Mouse (Mus musculus) C2C12 (cell line): ENCODE results near the gene Afdn. TPM values are rescaled to one million over a fixed set of nuclear protein-coding genes. Genes with fewer than 3 reads are reported as not detected.

Source experiments
- H3K27me3 ChIP-seq: one replicate; pipeline ENCODE4 v1.6.1; 2011; ENCODE audit not compliant: control insufficient read depth, insufficient read depth, insufficient read length
- H3K36me3 ChIP-seq: one replicate; pipeline ENCODE4 v1.6.1; 2011; ENCODE audit not compliant: control insufficient read depth, insufficient read depth
- H3K4me3 ChIP-seq: one replicate; pipeline ENCODE4 v1.5.1; 2011; ENCODE audit warnings: mild to moderate bottlenecking, control low read depth; ENCODE audit not compliant: poor library complexity, insufficient read depth, severe bottlenecking
- H3K79me2 ChIP-seq: one replicate; pipeline ENCODE4 v1.6.1; 2011; ENCODE audit not compliant: control insufficient read depth, insufficient read depth
- H3K79me3 ChIP-seq: one replicate; pipeline ENCODE4 v1.6.1; 2011; ENCODE audit warnings: low read depth, control low read depth
- H3ac ChIP-seq: one replicate; pipeline ENCODE3; 2011; ENCODE audit warnings: low read depth; ENCODE audit not compliant: control insufficient read depth, insufficient read length
- CEBPB ChIP-seq: IDR thresholded peaks from one replicate; pipeline ENCODE4 v1.6.1; 2011; ENCODE audit warnings: low read depth, mild to moderate bottlenecking, control low read depth, moderate library complexity
- CTCF ChIP-seq: IDR thresholded peaks from one replicate; pipeline ENCODE4 v1.5.1; 2011; ENCODE audit not compliant: control insufficient read depth, insufficient read depth, insufficient read length
- FOSL1 ChIP-seq: IDR thresholded peaks from one replicate; pipeline ENCODE4 v1.8.0; 2011; ENCODE audit warnings: mild to moderate bottlenecking, low read length; ENCODE audit not compliant: poor library complexity, insufficient read depth, severe bottlenecking
- MAX ChIP-seq: IDR thresholded peaks from one replicate; pipeline ENCODE4 v1.6.1; 2011; ENCODE audit warnings: mild to moderate bottlenecking, control low read depth
- MYOD1 ChIP-seq: IDR thresholded peaks from one replicate; pipeline ENCODE4 v1.6.1; 2011; ENCODE audit warnings: low read depth; ENCODE audit not compliant: control insufficient read depth, insufficient read length
- MYOG ChIP-seq: IDR thresholded peaks from one replicate; pipeline ENCODE4 v1.6.1; 2011; ENCODE audit not compliant: control insufficient read depth, insufficient read length; ENCODE audit errors: extremely low read depth
- USF1 ChIP-seq: IDR thresholded peaks from one replicate; pipeline ENCODE4 v1.6.1; 2011; ENCODE audit warnings: low read depth, mild to moderate bottlenecking, control low read depth, moderate library complexity
- polyA plus RNA-seq: library from polyadenylated mRNA; unstranded; fragments of >200 nt; fragmentation: generic; extraction: Trizol; gene quantifications from one replicate; pipeline ENCODE4 v1.2.1, GENCODE M21; 2012; ENCODE audit warnings: missing spikeins

Gene Afdn
- polyA plus RNA-seq, 1 experiment, result 21.0 TPM

GRCm38 (mm10) chr17:13715511-13715910 lies 44.8 kb upstream of the Afdn start:
- H3K4me3 ChIP-seq, result no peak overlapping the region
- TF ChIP-seq MYOD1, result peak; percentile 94
- TF ChIP-seq FOSL1, result no peak
- peak; percentile 35 for TF ChIP-seq CEBPB
- no peak overlapping the region for H3ac ChIP-seq
- H3K79me2 ChIP-seq, result no peaks in the 10 kb centered on the region
- no peaks in the 10 kb centered on the region for H3K27me3 ChIP-seq
- no peaks in the 10 kb centered on the region for H3K36me3 ChIP-seq
- H3K79me3 ChIP-seq, result no peaks in the 10 kb centered on the region

- Histone ChIP-seq H3K79me2 (no peaks in the 10 kb centered on the region), H3K27me3 (no peaks in the 10 kb centered on the region), H3ac (no peak overlapping the region), H3K4me3 (no peak overlapping the region), H3K79me3 (no peaks in the 10 kb centered on the region), H3K36me3 (no peaks in the 10 kb centered on the region)
- no peak for TF ChIP-seq FOSL1
- TF ChIP-seq MYOG, result no peak
- TF ChIP-seq CTCF, result no peak
- TF ChIP-seq MAX, result no peak
- TF ChIP-seq MYOD1, result no peak
- TF ChIP-seq USF1, result no peak
- TF ChIP-seq CEBPB, result no peak
These were observed 44.0 kb upstream of the Afdn start for GRCm38 (mm10) chr17:13716336-13716735.

- Histone ChIP-seq H3K4me3 (no peak overlapping the region), H3ac (no peak overlapping the region), H3K36me3 (no peaks in the 10 kb centered on the region), H3K79me2 (no peaks in the 10 kb centered on the region), H3K79me3 (no peaks in the 10 kb centered on the region), H3K27me3 (no peaks in the 10 kb centered on the region)
- no peak for TF ChIP-seq USF1
- TF ChIP-seq MAX, result peak; percentile 48
- peak; percentile 70 for TF ChIP-seq FOSL1
- TF ChIP-seq MYOD1, result peak; percentile 65
- no peak for TF ChIP-seq CEBPB
These were observed 42.9 kb upstream of the Afdn start for GRCm38 (mm10) chr17:13717428-13717827.

- H3K36me3 ChIP-seq, result no peaks in the 10 kb centered on the region
- H3ac ChIP-seq, result no peak overlapping the region
- H3K79me3 ChIP-seq, result no peaks in the 10 kb centered on the region
- no peak for TF ChIP-seq MYOG
- TF ChIP-seq CTCF, result no peak
- TF ChIP-seq USF1, result no peak
- no peaks in the 10 kb centered on the region for H3K79me2 ChIP-seq
- no peaks in the 10 kb centered on the region for H3K27me3 ChIP-seq
- no peak overlapping the region for H3K4me3 ChIP-seq
These were observed 40.2 kb upstream of the Afdn start for GRCm38 (mm10) chr17:13720187-13720586.

- Histone ChIP-seq H3K36me3 (no peaks in the 10 kb centered on the region), H3K27me3 (no peaks in the 10 kb centered on the region), H3K4me3 (no peak overlapping the region), H3K79me2 (no peaks in the 10 kb centered on the region), H3ac (no peak overlapping the region), H3K79me3 (no peaks in the 10 kb centered on the region)
- no peak for TF ChIP-seq MAX
- no peak for TF ChIP-seq MYOD1
- no peak for TF ChIP-seq USF1
- no peak for TF ChIP-seq MYOG
- TF ChIP-seq CTCF, result no peak
- no peak for TF ChIP-seq FOSL1
- TF ChIP-seq CEBPB, result no peak
These were observed 39.0 kb upstream of the Afdn start for GRCm38 (mm10) chr17:13721372-13721771.

- Histone ChIP-seq H3K4me3 (no peak overlapping the region), H3ac (no peak overlapping the region), H3K27me3 (no peaks in the 10 kb centered on the region), H3K79me2 (no peaks in the 10 kb centered on the region), H3K79me3 (no peaks in the 10 kb centered on the region), H3K36me3 (no peaks in the 10 kb centered on the region)
- TF ChIP-seq USF1 (no peak), CEBPB (no peak), MAX (no peak), CTCF (no peak), MYOG (no peak), MYOD1 (no peak), FOSL1 (no peak)
These were observed 37.9 kb upstream of the Afdn start for GRCm38 (mm10) chr17:13722434-13722833.
